Mouse (Mus musculus) kidney, postnatal 25 days (tissue): ENCODE measurements around the gene Pcbp4.

Experiments used
- DNase-seq, 2 experiments: peaks; one replicate each; pipeline ENCODE4 v3.0.0; 2021; ENCODE audit warnings: mixed read lengths in 2 of 2

Pcbp4 gene

GRCm38 (mm10) chr9:106447348-106447747 lies 5.7 kb upstream of the Pcbp4 start, which contains the start of the genes Abhd14b and Abhd14a:
TSS of gene Abhd14b (plus strand) at chr9:106447459.
TSS of gene Abhd14a (minus strand) at chr9:106447678.
- DNase-seq = peak; percentile 98 to 99

GRCm38 (mm10) chr9:106447951-106448350 lies 5.1 kb upstream of the Pcbp4 start:
- peak; percentile 41 to 67 for DNase-seq

GRCm38 (mm10) chr9:106448498-106449031 lies 4.5 kb upstream of the Pcbp4 start:
- DNase-seq = peak; percentile 86 to 92

- no peak for DNase-seq
Measured at GRCm38 (mm10) chr9:106449947-106450346, 3.1 kb upstream of the Pcbp4 start.

DNA sequence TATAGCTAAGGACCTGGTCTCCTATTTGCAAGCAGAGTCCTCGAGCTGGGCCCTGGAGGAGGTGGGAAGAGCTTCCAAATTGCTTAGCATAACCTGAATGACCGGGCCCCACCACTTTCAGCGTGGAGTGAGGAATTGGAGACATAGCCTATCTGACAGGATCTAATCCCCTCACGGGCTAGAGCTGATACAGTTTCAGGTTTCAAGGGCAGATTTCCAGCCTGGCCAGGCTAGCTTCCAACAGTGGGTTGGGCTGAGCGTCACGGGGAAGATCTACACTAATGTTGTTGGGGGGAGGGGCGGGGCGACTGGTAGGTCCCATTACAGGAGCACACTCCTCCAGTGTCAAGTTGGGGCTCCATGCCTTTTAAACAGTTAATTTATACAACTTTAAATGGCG lies 2.4 kb upstream of the Pcbp4 start:
- DNase-seq = peak; percentile 93

DNA sequence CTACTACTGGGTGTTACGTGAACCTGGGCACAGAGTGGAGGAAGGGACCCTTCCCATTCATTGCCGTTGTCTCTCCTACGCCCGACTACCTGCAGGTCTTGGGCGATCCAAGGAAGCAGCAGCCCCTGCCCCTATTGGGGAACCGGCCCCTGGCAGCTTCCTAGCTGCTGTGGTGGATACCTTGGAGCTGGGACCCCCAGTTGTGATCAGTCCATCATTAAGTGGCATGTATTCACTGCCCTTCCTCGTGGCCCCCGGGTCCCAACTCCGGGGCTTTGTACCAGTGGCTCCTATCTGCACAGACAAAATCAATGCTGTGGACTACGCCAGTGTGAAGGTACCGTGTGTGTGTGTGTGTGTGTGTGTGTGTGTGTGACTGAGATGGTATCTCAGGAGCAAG lies 1.8 kb upstream of the Pcbp4 start:
- no peak for DNase-seq

DNA sequence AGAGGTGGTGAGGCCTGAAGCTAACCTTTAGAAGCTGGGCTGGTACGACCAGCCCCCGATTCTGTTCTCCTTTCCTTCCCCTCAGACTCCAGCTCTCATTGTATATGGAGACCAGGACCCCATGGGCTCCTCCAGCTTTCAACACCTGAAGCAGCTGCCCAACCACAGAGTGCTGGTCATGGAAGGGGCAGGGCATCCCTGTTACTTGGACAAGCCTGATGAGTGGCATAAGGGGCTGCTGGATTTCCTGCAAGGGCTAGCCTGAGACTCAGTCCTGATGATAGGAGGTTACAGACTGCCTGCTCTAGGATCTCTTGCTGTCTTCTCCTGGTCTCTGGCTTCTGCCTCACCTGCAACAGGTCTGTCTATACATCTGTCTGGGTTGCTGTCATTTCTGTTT lies 1.2 kb upstream of the Pcbp4 start:
- DNase-seq = no peak

DNA sequence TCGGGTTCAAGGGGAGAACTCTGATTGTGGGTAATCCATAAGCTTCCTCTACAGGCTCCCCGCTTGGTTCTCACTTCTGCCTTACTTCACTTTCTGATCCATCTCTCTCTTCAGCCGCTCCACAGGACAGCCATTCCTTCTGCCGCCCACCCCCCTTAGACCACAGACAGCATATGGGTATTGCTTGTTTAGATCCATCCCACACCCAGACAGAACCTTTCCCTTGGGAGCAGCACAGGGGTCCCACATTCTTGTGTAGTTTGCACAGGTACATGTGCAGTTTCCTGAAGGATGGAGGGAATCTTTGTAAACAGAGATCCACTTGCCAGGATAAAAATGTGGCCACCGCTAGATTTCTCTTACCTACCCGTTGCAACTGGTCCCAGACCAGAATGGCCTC lies 740 bp upstream of the Pcbp4 start:
- DNase-seq = no peak

DNA sequence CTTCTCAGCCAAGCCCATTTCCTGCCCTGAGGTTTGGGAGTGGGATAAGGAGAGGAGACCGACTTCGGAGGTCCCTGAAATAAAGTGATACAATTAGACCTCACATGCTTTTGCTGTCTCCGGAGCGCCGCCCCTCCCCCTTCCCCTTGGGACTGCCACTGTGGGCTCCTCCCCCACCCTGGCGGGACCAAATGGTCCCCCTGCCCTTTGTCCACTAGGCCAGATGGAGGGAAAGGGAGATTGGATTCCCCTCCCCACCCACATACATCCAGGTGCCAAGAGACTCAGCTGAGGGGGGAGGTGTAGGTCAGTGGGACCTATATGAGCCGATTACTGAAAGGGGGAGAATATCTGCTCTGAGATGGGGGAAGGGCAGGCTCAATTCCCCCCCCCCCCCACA lies 270 bp upstream of the Pcbp4 start:
- DNase-seq = peak; percentile 89 to 93

GRCm38 (mm10) chr9:106454071-106454761 lies 1.1 kb downstream of the Pcbp4 start:
- no peak for DNase-seq

- DNase-seq = no peak
Measured at GRCm38 (mm10) chr9:106454888-106455681, 2.0 kb downstream of the Pcbp4 start.

GRCm38 (mm10) chr9:106456325-106457162 lies 3.5 kb downstream of the Pcbp4 start:
- no peak for DNase-seq

DNA sequence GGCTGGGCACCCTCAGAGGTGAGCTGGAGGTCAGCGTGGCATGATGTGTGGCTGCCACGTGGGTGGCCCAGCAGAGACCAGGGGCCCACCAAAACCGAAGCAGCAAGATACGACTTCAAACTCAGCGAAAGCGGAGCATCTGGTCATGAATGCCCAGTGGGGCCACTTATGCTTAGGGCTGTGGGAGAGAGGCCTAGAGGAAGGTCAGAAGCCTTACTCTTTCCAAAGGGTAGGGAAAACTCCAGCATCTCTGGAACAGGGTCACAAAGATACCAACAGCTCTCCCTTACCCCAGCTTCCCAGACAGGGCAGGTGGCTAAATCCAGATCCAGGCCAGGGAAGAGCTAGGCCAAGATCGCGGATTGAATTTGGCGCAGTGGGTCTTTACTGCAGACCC lies 4.1 kb downstream of the Pcbp4 start:
- no peak for DNase-seq

DNA sequence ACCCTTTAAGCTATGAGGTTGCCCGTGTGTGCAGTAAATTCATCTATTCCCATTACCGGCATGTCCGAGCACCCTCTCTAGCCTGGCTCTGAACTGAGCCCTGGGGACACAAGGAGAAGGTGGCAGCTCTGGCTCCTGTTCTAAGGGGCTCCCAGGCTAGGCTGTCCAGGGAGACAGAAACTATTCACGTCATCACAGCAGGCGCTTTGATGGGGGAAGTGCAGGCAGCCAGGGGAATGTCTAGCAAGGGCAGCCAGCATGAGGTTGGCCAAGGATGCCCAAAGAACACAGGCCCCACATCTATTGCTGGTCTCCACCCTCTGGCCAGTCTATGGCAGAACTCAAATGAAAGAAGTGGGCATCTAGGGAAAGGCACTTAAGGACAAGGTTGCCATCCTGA lies 4.8 kb downstream of the Pcbp4 start:
- DNase-seq = no peak

DNA sequence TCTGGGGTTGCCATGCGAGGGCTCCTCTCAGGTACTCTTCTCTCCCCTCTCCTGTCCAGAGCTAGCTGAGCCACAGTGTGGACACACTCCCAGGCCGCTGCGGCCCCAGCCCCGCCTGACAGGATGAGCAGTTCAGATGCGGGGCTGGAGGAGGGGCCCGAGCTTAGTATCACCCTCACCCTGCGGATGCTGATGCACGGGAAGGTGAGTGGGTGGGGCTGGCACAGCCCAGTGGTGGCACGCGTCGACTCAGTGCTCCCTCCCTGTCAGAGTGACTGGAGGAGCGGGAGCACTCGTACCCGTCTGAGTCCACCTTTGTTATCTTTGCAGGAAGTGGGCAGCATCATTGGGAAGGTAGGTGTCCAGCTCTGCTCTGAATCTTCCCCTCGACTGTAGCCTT lies 6.9 kb downstream of the Pcbp4 start:
- DNase-seq = no peak

DNA sequence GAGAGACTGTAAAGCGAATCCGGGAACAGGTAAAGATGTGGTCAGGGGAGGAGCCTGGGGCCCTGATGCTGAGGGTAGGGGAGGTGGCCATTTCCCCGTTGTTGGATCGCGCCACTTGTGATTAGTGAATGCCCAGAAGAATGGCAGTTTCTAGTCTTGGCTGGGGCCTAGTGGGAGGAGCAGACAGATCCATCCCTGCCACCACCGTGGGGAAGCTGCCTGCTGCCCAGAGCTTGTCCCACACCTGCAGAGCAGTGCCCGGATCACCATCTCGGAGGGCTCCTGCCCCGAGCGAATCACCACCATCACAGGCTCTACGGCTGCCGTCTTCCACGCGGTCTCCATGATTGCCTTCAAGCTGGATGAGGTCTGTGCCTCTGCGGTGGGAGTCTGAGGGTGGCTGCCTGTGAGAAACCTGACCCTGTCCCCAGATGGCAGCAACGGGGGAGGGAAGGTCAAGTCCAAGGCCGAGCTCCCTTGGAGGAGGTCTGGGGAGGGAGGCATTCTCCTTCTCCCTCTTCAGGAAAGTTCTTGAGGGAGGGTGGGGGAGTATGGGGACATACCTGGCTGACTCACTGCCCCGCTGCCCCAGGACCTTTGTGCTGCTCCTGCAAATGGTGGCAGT lies 7.4 kb downstream of the Pcbp4 start:
- DNase-seq = no peak

GRCm38 (mm10) chr9:106461026-106461415 lies 7.9 kb downstream of the Pcbp4 start:
- DNase-seq = no peak

DNA sequence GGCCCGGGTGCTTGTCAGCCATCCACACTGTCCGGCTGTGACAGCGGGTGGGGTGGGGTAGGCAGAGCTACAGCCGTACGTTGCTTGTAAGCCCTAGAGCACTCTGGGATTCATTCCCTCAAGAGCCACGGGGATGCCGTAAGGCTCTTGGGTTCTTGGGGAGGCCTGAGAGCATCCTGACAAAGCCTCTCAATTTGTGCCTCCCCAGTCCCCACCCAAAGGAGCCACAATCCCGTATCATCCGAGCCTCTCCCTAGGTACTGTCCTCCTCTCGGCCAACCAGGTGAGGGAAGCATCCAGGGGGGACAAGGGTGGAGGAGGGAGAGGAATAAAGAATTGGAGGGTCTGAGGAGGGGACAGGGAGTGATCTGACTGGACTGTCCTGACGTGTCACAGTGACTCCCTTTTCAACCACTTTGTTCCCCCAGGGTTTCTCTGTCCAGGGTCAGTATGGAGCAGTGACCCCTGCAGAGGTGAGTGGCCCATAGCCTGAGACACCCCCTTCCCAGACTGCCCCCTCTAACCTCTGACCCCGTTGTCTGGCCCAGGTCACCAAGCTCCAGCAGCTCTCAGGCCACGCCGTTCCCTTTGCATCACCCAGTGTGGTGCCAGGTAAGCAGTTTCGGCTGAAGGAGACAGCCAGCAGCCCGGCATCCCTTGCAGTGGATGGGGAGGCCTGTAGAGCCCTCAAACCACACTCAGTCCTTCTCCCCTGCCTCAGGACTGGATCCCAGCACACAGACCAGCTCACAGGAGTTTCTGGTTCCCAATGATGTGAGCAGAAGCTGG lies 8.7 kb downstream of the Pcbp4 start:
- DNase-seq = no peak

DNA sequence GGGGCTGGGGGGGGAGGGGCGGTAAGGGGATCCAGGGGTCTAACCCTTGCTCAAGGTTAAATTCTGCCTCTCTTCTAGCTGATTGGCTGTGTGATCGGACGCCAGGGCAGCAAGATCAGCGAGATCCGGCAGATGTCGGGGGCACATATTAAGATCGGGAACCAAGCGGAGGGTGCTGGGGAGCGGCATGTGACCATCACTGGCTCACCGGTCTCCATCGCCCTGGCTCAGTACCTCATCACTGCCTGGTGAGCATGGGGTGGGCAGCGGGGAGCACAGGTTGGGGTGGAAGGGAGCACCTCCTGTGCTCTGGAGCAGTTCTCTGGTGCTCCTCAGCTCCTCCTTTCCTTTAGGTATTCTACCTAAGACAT lies 9.3 kb downstream of the Pcbp4 start:
- DNase-seq = no peak

DNA sequence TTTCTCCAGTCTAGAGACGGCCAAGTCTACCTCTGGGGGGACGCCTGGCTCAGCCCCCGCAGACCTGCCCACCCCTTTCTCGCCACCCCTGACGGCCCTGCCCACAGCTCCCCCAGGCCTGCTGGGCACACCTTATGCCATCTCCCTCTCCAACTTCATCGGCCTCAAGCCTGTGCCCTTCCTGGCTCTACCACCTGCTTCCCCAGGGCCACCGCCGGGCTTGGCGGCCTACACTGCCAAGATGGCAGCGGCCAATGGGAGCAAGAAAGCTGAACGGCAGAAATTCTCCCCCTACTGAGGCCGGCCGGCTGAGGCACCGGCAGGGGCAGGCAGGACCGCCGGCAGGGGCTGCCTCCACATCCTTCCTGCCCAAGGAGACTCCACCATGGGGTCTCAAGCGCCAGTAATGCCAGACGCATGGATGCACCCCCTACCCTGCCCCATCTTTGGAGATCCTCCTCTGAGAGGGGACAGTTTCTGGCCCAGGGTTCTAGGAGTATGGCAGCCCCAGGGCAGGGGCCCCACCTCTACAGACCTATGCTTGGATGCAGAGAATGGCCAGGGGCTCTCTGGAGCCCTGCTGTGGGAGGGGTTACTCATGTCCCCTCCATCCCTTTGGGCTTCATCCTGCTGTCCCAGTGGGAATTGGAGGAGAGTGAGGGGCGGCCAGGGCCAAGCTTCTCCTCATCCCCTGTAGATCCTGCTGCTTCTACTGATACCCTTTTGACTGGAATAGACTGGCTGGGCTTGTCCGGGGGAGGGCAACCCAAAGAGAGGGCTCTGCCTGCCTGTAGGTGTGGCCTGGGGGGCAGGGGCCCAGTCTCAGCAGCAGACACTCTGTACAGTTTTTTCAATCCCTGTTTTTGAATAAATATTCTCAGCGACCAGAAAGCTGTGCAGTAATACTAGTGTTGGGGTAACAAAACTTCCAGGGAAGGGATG lies 10.3 kb downstream of the Pcbp4 start:
- DNase-seq = no peak
